Mouse (Mus musculus) right cerebral cortex, adult 18-20 months (tissue): ENCODE results near the gene Mbd5.
"Not testable (repeated sequence)": the region's sequence is repeated elsewhere in the genome, so short reads cannot be mapped to it uniquely, and the experiment has no call there.

ENCODE experiments used
- DNase-seq: peaks from one replicate; pipeline ENCODE4 v3.0.0; 2022; ENCODE audit warnings: mixed read lengths

Gene Mbd5

GRCm38 (mm10) chr2:49177015-49177414 is 227.7 kb downstream of the Mbd5 start:
- no peak for DNase-seq

GRCm38 (mm10) chr2:49190984-49191383 is 241.7 kb downstream of the Mbd5 start:
- no peak for DNase-seq

- DNase-seq: no peak
Measured at GRCm38 (mm10) chr2:49191695-49192094, 242.4 kb downstream of the Mbd5 start.

- DNase-seq: no peak
Measured at GRCm38 (mm10) chr2:49204081-49204480, 254.8 kb downstream of the Mbd5 start.

- not testable (repeated sequence) for DNase-seq
Measured at GRCm38 (mm10) chr2:49205692-49206091, 256.4 kb downstream of the Mbd5 start.

- no peak for DNase-seq
Measured at GRCm38 (mm10) chr2:49209349-49209748, 260.0 kb downstream of the Mbd5 start.

- no peak for DNase-seq
Measured at GRCm38 (mm10) chr2:49210408-49210807, 261.1 kb downstream of the Mbd5 start.

- no peak for DNase-seq
Measured at GRCm38 (mm10) chr2:49229725-49230124, 280.4 kb downstream of the Mbd5 start.

GRCm38 (mm10) chr2:49234064-49234463 is 284.8 kb downstream of the Mbd5 start:
- no peak for DNase-seq

GRCm38 (mm10) chr2:49241715-49242114 is 292.4 kb downstream of the Mbd5 start:
- DNase-seq: no peak

GRCm38 (mm10) chr2:49264092-49264491 is 314.8 kb downstream of the Mbd5 start:
- no peak for DNase-seq

GRCm38 (mm10) chr2:49272295-49272967 is 323.1 kb downstream of the Mbd5 start:
- DNase-seq: no peak

GRCm38 (mm10) chr2:49276017-49276722 is 326.9 kb downstream of the Mbd5 start:
- no peak for DNase-seq

GRCm38 (mm10) chr2:49280496-49280895 is 331.2 kb downstream of the Mbd5 start:
- no peak for DNase-seq

- no peak for DNase-seq
Measured at GRCm38 (mm10) chr2:49283583-49283982, 334.3 kb downstream of the Mbd5 start.

- no peak for DNase-seq
Measured at GRCm38 (mm10) chr2:49286965-49287364, 337.7 kb downstream of the Mbd5 start.

- no peak for DNase-seq
Measured at GRCm38 (mm10) chr2:49291709-49292108, 342.4 kb downstream of the Mbd5 start.

- peak; percentile 86 for DNase-seq
Measured at GRCm38 (mm10) chr2:49312629-49313447, 363.5 kb downstream of the Mbd5 start.

GRCm38 (mm10) chr2:49333594-49333993 is 384.3 kb downstream of the Mbd5 start:
- DNase-seq: no peak

- no peak for DNase-seq
Measured at GRCm38 (mm10) chr2:49335267-49335666, 386.0 kb downstream of the Mbd5 start.

- no peak for DNase-seq
Measured at GRCm38 (mm10) chr2:49344287-49344686, 395.0 kb downstream of the Mbd5 start.

GRCm38 (mm10) chr2:49345786-49346185 is 396.5 kb downstream of the Mbd5 start:
- DNase-seq: no peak

- DNase-seq: peak; percentile 33
Measured at GRCm38 (mm10) chr2:49349813-49350212, 400.5 kb downstream of the Mbd5 start.

- no peak for DNase-seq
Measured at GRCm38 (mm10) chr2:49350852-49351251, 401.5 kb downstream of the Mbd5 start.
